Mouse (Mus musculus) bone marrow, adult 2 months (tissue): Measurements from ENCODE around the gene Zmym2.

Experiments used
- CTCF ChIP-seq: fragments of 200-500 bp; IDR thresholded peaks from 2 replicates; pipeline ENCODE4 v1.5.1; 2011; ENCODE audit warnings: low read length, control low read depth; ENCODE audit not compliant: control insufficient read depth, insufficient read depth
- POLR2A ChIP-seq: fragments of 200-500 bp; IDR thresholded peaks from 2 replicates; pipeline ENCODE4 v1.6.1; 2011; ENCODE audit warnings: low read depth, mild to moderate bottlenecking, control low read depth, low read length, borderline replicate concordance; ENCODE audit not compliant: control insufficient read depth

GRCm38 (mm10) chr14:56963969-56964734 is 77.7 kb downstream of the Zmym2 start:
- TF ChIP-seq CTCF: no peak
- no peak for TF ChIP-seq POLR2A
